Mouse (Mus musculus) fibroblast of lung, adult 2 months (primary cell): ENCODE data around the gene Nipa1.

Experiments
- DNase-seq: peaks from one replicate; pipeline ENCODE4 v3.0.0-alpha.2; 2011; ENCODE audit warnings: low read depth

Nipa1 gene

GRCm38 (mm10) chr7:55935025-55935424 lies 84.7 kb downstream of the Nipa1 start:
- DNase-seq: no peak

DNA sequence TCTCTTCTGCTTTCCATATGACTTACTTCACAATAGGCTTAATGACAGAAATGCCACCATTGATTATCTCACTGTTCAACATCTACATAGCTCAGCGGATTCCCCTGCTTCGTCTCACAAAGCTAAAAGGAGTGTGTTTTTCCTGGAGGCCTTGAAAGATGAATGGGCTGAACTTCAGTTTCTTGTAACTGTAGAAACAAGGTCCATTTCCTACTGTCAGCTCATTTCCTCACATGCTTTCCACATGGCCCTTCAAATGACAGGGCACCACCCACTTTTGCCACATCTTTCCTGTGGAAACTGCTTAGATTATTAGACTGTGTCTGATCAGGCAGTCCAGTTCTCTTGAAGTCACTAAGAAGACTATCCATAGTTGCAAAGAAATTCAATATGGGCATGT lies 91.1 kb downstream of the Nipa1 start:
- DNase-seq: no peak
